Comparison of ENCODE assay signal across 9 mouse cellular contexts in the genomic region with DNA sequence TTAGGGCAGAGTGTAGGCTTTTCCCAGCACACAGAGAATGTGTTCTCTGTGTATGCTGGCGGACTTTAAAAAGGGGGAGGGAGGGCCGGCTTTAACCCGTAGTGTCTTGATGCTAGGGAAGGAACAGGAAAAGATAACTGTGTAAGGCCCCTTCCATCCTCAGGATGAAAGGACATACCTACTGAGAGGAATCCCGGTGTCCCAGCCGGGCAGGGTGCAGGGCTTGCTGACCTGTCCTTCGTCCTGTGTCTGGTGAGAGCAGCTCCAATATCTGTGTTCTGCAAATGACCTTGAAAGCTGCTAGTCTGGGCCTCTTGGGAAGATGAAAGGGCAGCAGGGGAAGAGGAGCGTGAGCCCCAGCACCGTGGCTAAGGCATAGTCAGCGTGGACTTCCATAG. TPM values are rescaled to one million over a fixed set of nuclear protein-coding genes. Genes with fewer than 3 reads are reported as not detected.
DNase-seq lines count a peak whose midpoint lies in the region; ATAC-seq and TF ChIP-seq lines count a peak whose summit lies in the region.
"Had no signal": no experiment of that assay in that cellular context is flagged by ENCODE, and none has a peak within 500 bp of the region (broad histone marks: within the 10 kb centered on the region; RNA-seq: fewer than 3 reads in every experiment).

No protein-coding gene starts in this region.

- H3K27ac ChIP-seq in MEL (ENCODE audit: control insufficient read depth, low read depth, low read length): peak overlapping the region; percentile 95
- peak overlapping the region; percentile 93 for H3K27ac ChIP-seq in bone marrow macrophage, adult 2 months (ENCODE audit: insufficient read depth, low read depth, low read length)
- H3K27ac ChIP-seq in liver, embryonic 11.5 days (ENCODE audit: low read depth, low read length): peak overlapping the region; percentile 99
- peak overlapping the region; percentile 97 for H3K27ac ChIP-seq in stomach, postnatal 0 days (replicated peaks)

- TF ChIP-seq EP300 in MEL (IDR thresholded peaks at IDR 0.05; ENCODE audit: low read depth in 1 of 2, low read length in 2 of 2): no peak; a peak in 1 of 4 replicates
- no peak for TF ChIP-seq EP300 in stomach, postnatal 0 days (optimal IDR thresholded peaks at IDR 0.05)

- intact Hi-C loops in heart, postnatal 14 days (cut with DNase I): loop anchor here (5.0 kb wide), 2 partner anchors 42 to 93 kb away; a partner anchor contains a TSS

- WGBS in liver, embryonic 11.5 days: 43% methylated on average over 9 of the region's 9 CpGs
- WGBS in stomach, postnatal 0 days: 44% methylated on average over 9 of the region's 9 CpGs

- TF ChIP-seq RAD21 in MEL (IDR thresholded peaks at IDR 0.05; ENCODE audit: low read depth, low read length): no peak

- no peak for ATAC-seq in liver, embryonic 11.5 days (replicated peaks; ENCODE audit: low FRiP score)
- no peak for ATAC-seq in stomach, postnatal 0 days (ENCODE audit: low FRiP score, low TSS enrichment)
- no peak for ATAC-seq in frontal cortex, adult (ENCODE audit: low TSS enrichment)

- no peak for TF ChIP-seq POLR2A in MEL (IDR thresholded peaks at IDR 0.05; ENCODE audit: control insufficient read depth in 1 of 2, insufficient read depth in 1 of 2, low read depth in 1 of 2, low read length in 2 of 2, poor library complexity in 1 of 2)
- TF ChIP-seq POLR2A in bone marrow macrophage, adult 2 months (IDR thresholded peaks at IDR 0.05; ENCODE audit: borderline replicate concordance, low read depth, low read length): no peak

- peak overlapping the region; percentile 99 for H3K9ac ChIP-seq in MEL (ENCODE audit: control insufficient read depth, low read depth, low read length, poor library complexity, severe bottlenecking)
- H3K9ac ChIP-seq in liver, embryonic 11.5 days (ENCODE audit: low read depth, low read length): peak overlapping the region; percentile 90
- H3K9ac ChIP-seq in stomach, postnatal 0 days (ENCODE audit: low read length): peak overlapping the region; percentile 89

- H3K4me2 ChIP-seq in liver, embryonic 11.5 days: peak overlapping the region; percentile 81
- H3K4me2 ChIP-seq in stomach, postnatal 0 days (replicated peaks; ENCODE audit: low read depth): peak overlapping the region; percentile 55

- no peaks in the 10 kb centered on the region for H3K27me3 ChIP-seq in MEL (ENCODE audit: control insufficient read depth in 1 of 2, insufficient read depth in 2 of 2, low read length in 2 of 2)
- no peaks in the 10 kb centered on the region for H3K27me3 ChIP-seq in liver, embryonic 11.5 days (replicated peaks; ENCODE audit: control insufficient read depth, insufficient read depth, low read length)
- H3K27me3 ChIP-seq in stomach, postnatal 0 days (ENCODE audit: control insufficient read depth, insufficient read depth, low read length): no peaks in the 10 kb centered on the region

- peak overlapping the region; percentile 69 to 76 for H3K4me3 ChIP-seq in MEL (ENCODE audit: control insufficient read depth in 1 of 2, insufficient read depth in 1 of 2, low read depth in 2 of 2, low read length in 2 of 2)
- H3K4me3 ChIP-seq in bone marrow macrophage, adult 2 months (ENCODE audit: insufficient read depth, low read length): peak overlapping the region; percentile 73
- H3K4me3 ChIP-seq in liver, embryonic 11.5 days (ENCODE audit: low read depth, low read length): peak overlapping the region; percentile 81
- H3K4me3 ChIP-seq in stomach, postnatal 0 days (ENCODE audit: low read depth, low read length): peak overlapping the region; percentile 75

- DNase-seq in MEL (ENCODE audit: low read depth, low spot score): no peak
- peak; percentile 28 to 33 for DNase-seq in heart, postnatal 14 days
- no peak for DNase-seq in liver, embryonic 11.5 days (ENCODE audit: low spot score)
- DNase-seq in stomach, postnatal 0 days (ENCODE audit: low spot score): no peak
- no peak for DNase-seq in urinary bladder, postnatal 25 days (ENCODE audit: low spot score)
- DNase-seq in frontal cortex, postnatal 10 days (ENCODE audit: low spot score in 2 of 2): no peak

- no peaks in the 10 kb centered on the region for H3K9me3 ChIP-seq in MEL (replicated peaks; ENCODE audit: insufficient read depth, low read length)
- H3K9me3 ChIP-seq in liver, embryonic 11.5 days (ENCODE audit: control insufficient read depth, low read length): no peaks in the 10 kb centered on the region
- H3K9me3 ChIP-seq in stomach, postnatal 0 days (ENCODE audit: control insufficient read depth, low read length): no peaks in the 10 kb centered on the region

- H3K36me3 ChIP-seq in MEL (ENCODE audit: control insufficient read depth in 1 of 2, insufficient read depth in 2 of 2, low read length in 2 of 2): peaks cover 0 to 38% of the 10 kb centered on the region in 2 experiments; a peak in 2 of 4 replicates
- H3K36me3 ChIP-seq in liver, embryonic 11.5 days (ENCODE audit: control insufficient read depth, insufficient read depth, low read length): peaks cover 6% of the 10 kb centered on the region; the same call in 1 of the 2 replicates
- H3K36me3 ChIP-seq in stomach, postnatal 0 days (ENCODE audit: control insufficient read depth, insufficient read depth, low read length): no peaks in the 10 kb centered on the region

- no peak for TF ChIP-seq CTCF in MEL (IDR thresholded peaks at IDR 0.05 in 2 of 3, conservative IDR thresholded peaks at IDR 0.05 in 1 of 3; ENCODE audit: control insufficient read depth in 1 of 3, insufficient read depth in 1 of 3, low read depth in 2 of 3, low read length in 3 of 3, poor library complexity in 1 of 3, severe bottlenecking in 1 of 3)
- TF ChIP-seq CTCF in bone marrow macrophage, adult 2 months (IDR thresholded peaks at IDR 0.05; ENCODE audit: low read depth, low read length): no peak
- TF ChIP-seq CTCF in stomach, postnatal 0 days (IDR thresholded peaks at IDR 0.05; ENCODE audit: low read depth): no peak

- H3K4me1 ChIP-seq in MEL (ENCODE audit: control insufficient read depth in 1 of 2, insufficient read depth in 2 of 2, low read length in 2 of 2): peaks cover 20 to 39% of the 10 kb centered on the region in 2 experiments
- H3K4me1 ChIP-seq in bone marrow macrophage, adult 2 months (ENCODE audit: control insufficient read depth, insufficient read depth, low read length): peaks cover 30% of the 10 kb centered on the region
- peaks cover 52% of the 10 kb centered on the region for H3K4me1 ChIP-seq in liver, embryonic 11.5 days (replicated peaks; ENCODE audit: control insufficient read depth, insufficient read depth, low read length)
- peaks cover 4% of the 10 kb centered on the region; the same call in 1 of the 2 replicates for H3K4me1 ChIP-seq in stomach, postnatal 0 days (replicated peaks; ENCODE audit: control insufficient read depth, insufficient read depth)

- H3K79me2 ChIP-seq in MEL (ENCODE audit: control insufficient read depth, insufficient read depth, low read length, poor library complexity): peaks cover 50% of the 10 kb centered on the region

TF ChIP-seq in MEL, 35 proteins besides CTCF, POLR2A, EP300 and RAD21 (continues in another document):
- TF ChIP-seq CHD2 (IDR thresholded peaks at IDR 0.05; ENCODE audit: low read length) (no peak), ZKSCAN1 (IDR thresholded peaks at IDR 0.05; ENCODE audit: low read depth, low read length) (no peak), UBTF (IDR thresholded peaks at IDR 0.05; ENCODE audit: borderline replicate concordance, insufficient read depth, low read depth, low read length) (no peak), NRF1 (IDR thresholded peaks at IDR 0.05; ENCODE audit: insufficient read depth, low read depth, low read length, poor library complexity, severe bottlenecking) (no peak), POLR2AphosphoS5 (IDR thresholded peaks at IDR 0.05; ENCODE audit: borderline replicate concordance, low read depth, low read length) (no peak), POLR2AphosphoS2 (IDR thresholded peaks at IDR 0.05; ENCODE audit: low read length) (no peak), MYC (IDR thresholded peaks at IDR 0.05; ENCODE audit: low read depth, low read length) (no peak), NELFE (IDR thresholded peaks at IDR 0.05; ENCODE audit: low read depth, low read length) (no peak)

RNA-seq across cellular contexts. Expression of a gene that starts 1.5 kb away (rescaled TPM):
- total RNA-seq in MEL (2012; rRNA removed): 18.2 and 23.3 TPM in 2 replicates
- 10 to 100 TPM in 1 of 2 experiments, not detected in 1; 31.1 TPM for polyA plus RNA-seq in MEL (2012; ENCODE audit: insufficient read depth in 1 of 2, insufficient read length in 2 of 2, low read depth in 1 of 2, low replicate concordance in 2 of 2, missing spikeins in 1 of 2)
- 18.3 and 19.2 TPM in 2 replicates for polyA plus RNA-seq in bone marrow macrophage, adult 2 months (2012; ENCODE audit: insufficient read depth, insufficient read length, missing spikeins)
- total RNA-seq in heart, postnatal 14 days (2021): 10 to 100 TPM; 27.8 to 32.4 TPM
- 25.9 and 28.7 TPM in 2 replicates for polyA plus RNA-seq in liver, embryonic 11.5 days (2014; fragmentation: Nextera tagmentation; extraction: Ambion mirVana)
- polyA plus RNA-seq in stomach, postnatal 0 days (2015; fragmentation: Nextera tagmentation; extraction: Ambion mirVana): 16.3 and 16.5 TPM in 2 replicates

RNA-seq across cellular contexts. Expression of a gene that starts 39.1 kb away (rescaled TPM):
- total RNA-seq in MEL (2012; rRNA removed): not detected in 2 replicates
- polyA plus RNA-seq in MEL (2012; ENCODE audit: insufficient read depth in 1 of 2, insufficient read length in 2 of 2, low read depth in 1 of 2, low replicate concordance in 2 of 2, missing spikeins in 1 of 2): not detected
- polyA plus RNA-seq in bone marrow macrophage, adult 2 months (2012; ENCODE audit: insufficient read depth, insufficient read length, missing spikeins): not detected in 2 replicates
- 1 to 10 TPM; 1.6 to 2.0 TPM for total RNA-seq in heart, postnatal 14 days (2021)
- 2.5 and 2.7 TPM in 2 replicates for polyA plus RNA-seq in liver, embryonic 11.5 days (2014; fragmentation: Nextera tagmentation; extraction: Ambion mirVana)
- 5.8 and 5.9 TPM in 2 replicates for polyA plus RNA-seq in stomach, postnatal 0 days (2015; fragmentation: Nextera tagmentation; extraction: Ambion mirVana)
- total RNA-seq: common myeloid progenitor, adult 5-6 weeks had no signal

RNA-seq across cellular contexts. Expression of a gene that starts 42.8 kb away (rescaled TPM):
- 1,686 and 1,722 TPM in 2 replicates for total RNA-seq in MEL (2012; rRNA removed)
- polyA plus RNA-seq in MEL (2012; ENCODE audit: insufficient read depth in 1 of 2, insufficient read length in 2 of 2, low read depth in 1 of 2, low replicate concordance in 2 of 2, missing spikeins in 1 of 2): 1,000 to 10,000 TPM in 1 of 2 experiments, 100 to 1,000 TPM in 1; 543 to 1,096 TPM
- 928 and 957 TPM in 2 replicates for polyA plus RNA-seq in bone marrow macrophage, adult 2 months (2012; ENCODE audit: insufficient read depth, insufficient read length, missing spikeins)
- total RNA-seq in heart, postnatal 14 days (2021): 100 to 1,000 TPM; 278 to 293 TPM
- polyA plus RNA-seq in liver, embryonic 11.5 days (2014; fragmentation: Nextera tagmentation; extraction: Ambion mirVana): 1,449 and 1,469 TPM in 2 replicates
- 706 and 736 TPM in 2 replicates for polyA plus RNA-seq in stomach, postnatal 0 days (2015; fragmentation: Nextera tagmentation; extraction: Ambion mirVana)

RNA-seq across cellular contexts. Expression of a gene that starts 43.3 kb away (rescaled TPM):
- 93.7 and 105 TPM in 2 replicates for total RNA-seq in MEL (2012; rRNA removed)
- polyA plus RNA-seq in MEL (2012; ENCODE audit: insufficient read depth in 1 of 2, insufficient read length in 2 of 2, low read depth in 1 of 2, low replicate concordance in 2 of 2, missing spikeins in 1 of 2): 100 to 1,000 TPM in 1 of 2 experiments, not detected in 1; 115 TPM
- 95.0 and 111 TPM in 2 replicates for polyA plus RNA-seq in bone marrow macrophage, adult 2 months (2012; ENCODE audit: insufficient read depth, insufficient read length, missing spikeins)
- 10 to 100 TPM; 77.8 to 79.6 TPM for total RNA-seq in heart, postnatal 14 days (2021)
- polyA plus RNA-seq in liver, embryonic 11.5 days (2014; fragmentation: Nextera tagmentation; extraction: Ambion mirVana): 32.2 and 38.6 TPM in 2 replicates
- 53.7 TPM in 2 replicates for polyA plus RNA-seq in stomach, postnatal 0 days (2015; fragmentation: Nextera tagmentation; extraction: Ambion mirVana)

Comparison
In these comparisons a context has a peak if more than half of its experiments do, and no peak if none do; other contexts are left out.
1. DNase-seq: peak in heart, postnatal 14 days (2 of 2); none in MEL (single experiment), liver, embryonic 11.5 days (single experiment), stomach, postnatal 0 days (single experiment), urinary bladder, postnatal 25 days (single experiment) and frontal cortex, postnatal 10 days (0 of 2).
2. Peak in every context shown above with its lines, with median percentiles within 50 percentile points of each other: H3K27ac ChIP-seq, H3K4me3 ChIP-seq and H3K9ac ChIP-seq.